Mouse (Mus musculus) embryonic fibroblast, embryonic 13.5 days (primary cell): ENCODE data around the gene Ino80. TPM values are rescaled to one million over a fixed set of nuclear protein-coding genes. Genes with fewer than 3 reads are reported as not detected.

Source experiments
- H3K27ac ChIP-seq: 2 replicates; pipeline ENCODE4 v1.5.1; 2012; ENCODE audit warnings: low read length, control low read depth, inconsistent platforms; ENCODE audit not compliant: insufficient read depth
- H3K4me1 ChIP-seq: 2 replicates; pipeline ENCODE4 v1.6.1; 2011; ENCODE audit warnings: low read length; ENCODE audit not compliant: control insufficient read depth, insufficient read depth
- H3K4me3 ChIP-seq: 2 replicates; pipeline ENCODE4 v1.5.1; 2011; ENCODE audit warnings: mild to moderate bottlenecking, control low read depth, low read length; ENCODE audit not compliant: insufficient read depth
- CTCF ChIP-seq: IDR thresholded peaks from 2 replicates; pipeline ENCODE4 v1.5.1; 2011; ENCODE audit warnings: mild to moderate bottlenecking, control low read depth, low read length, moderate library complexity, borderline replicate concordance; ENCODE audit not compliant: insufficient read depth
- POLR2A ChIP-seq: IDR thresholded peaks from 2 replicates; pipeline ENCODE4 v1.6.1; 2011; ENCODE audit warnings: low read depth, mild to moderate bottlenecking, control low read depth, low read length, moderate library complexity
- polyA plus RNA-seq: library from polyadenylated mRNA; stranded (reverse); fragments of >200 nt; gene quantifications from 2 replicates; pipeline ENCODE4 v1.2.4, GENCODE M21; 2011; ENCODE audit warnings: low read depth; ENCODE audit not compliant: missing spikeins, insufficient read length

Gene Ino80
- polyA plus RNA-seq, 1 experiment, result 24.6 TPM

DNA sequence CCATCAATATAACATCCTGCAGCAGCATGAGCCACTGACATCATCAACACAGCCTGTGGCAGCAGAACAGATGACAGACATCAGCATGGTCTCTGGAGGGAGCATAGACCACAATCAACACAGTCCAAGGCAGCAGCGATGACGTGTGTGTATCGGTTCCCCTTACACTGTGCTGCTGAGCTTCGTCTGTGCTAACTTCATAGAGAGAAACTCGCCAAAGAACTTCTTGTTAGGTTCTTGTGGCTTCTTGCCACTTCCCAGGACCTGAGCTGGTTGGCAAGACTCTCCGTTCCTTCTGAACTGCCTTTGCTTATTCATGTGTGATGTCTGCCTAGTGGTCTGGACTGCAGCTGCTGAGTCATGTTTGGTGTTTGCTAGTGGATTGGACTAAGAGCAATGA, 119.2 kb downstream of the Ino80 start:
- Histone ChIP-seq H3K27ac (no peak overlapping the region), H3K4me3 (no peak overlapping the region), H3K4me1 (no peaks in the 10 kb centered on the region)
- TF ChIP-seq CTCF (no peak), POLR2A (no peak)

GRCm38 (mm10) chr2:119356805-119357204, 120.7 kb downstream of the Ino80 start:
- TF ChIP-seq CTCF, result no peak
- Histone ChIP-seq H3K27ac (no peak overlapping the region), H3K4me1 (peaks cover 4% of the 10 kb centered on the region; the same call in 1 of the 2 replicates), H3K4me3 (no peak overlapping the region)

DNA sequence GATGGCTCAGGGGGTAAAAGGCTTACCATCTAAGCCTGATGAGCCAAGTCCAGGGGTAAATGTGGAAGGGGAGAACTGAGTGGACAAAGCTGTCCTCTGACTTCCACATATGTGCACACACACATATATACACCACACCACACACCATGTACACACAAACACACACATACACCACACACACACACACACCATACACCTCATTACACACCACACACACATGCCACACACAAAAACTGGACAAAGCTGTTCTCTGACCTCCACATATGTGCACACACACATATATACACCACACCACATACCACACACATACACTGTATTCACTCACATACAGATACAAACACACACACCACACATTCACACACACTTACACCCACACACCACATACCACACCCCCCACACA, 121.2 kb downstream of the Ino80 start:
- H3K27ac ChIP-seq, result no peak overlapping the region
- H3K4me1 ChIP-seq, result peaks cover 4% of the 10 kb centered on the region; the same call in 1 of the 2 replicates
- H3K4me3 ChIP-seq, result no peak overlapping the region
- TF ChIP-seq CTCF (no peak), POLR2A (peak; percentile 79)

DNA sequence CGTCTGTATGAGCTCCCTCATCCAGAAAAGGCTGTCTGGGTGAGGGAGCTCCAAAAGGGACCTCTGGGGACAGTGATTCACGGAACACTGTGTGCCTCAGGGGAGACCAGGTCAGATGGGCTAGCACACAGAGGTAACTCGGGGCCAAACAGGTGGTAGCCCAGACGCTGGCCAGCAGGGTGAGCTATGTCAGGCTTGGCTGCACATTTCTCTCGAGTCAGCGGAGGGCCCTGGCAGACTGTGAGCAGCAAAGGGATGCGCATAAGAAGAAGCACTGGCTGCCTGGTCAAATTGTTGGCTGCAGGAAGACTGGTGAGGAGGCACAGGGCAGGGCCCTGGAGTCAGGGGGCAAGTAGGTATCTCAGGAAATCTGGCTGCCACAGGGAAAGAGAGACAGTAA, 121.8 kb downstream of the Ino80 start:
- TF ChIP-seq CTCF (peak; percentile 16; the same call in 1 of the 2 replicates), POLR2A (peak; percentile 55; the same call in 1 of the 2 replicates)
- Histone ChIP-seq H3K4me1 (peaks cover 4% of the 10 kb centered on the region; the same call in 1 of the 2 replicates), H3K27ac (no peak overlapping the region), H3K4me3 (no peak overlapping the region)

- Histone ChIP-seq H3K4me3 (no peak overlapping the region), H3K27ac (no peak overlapping the region), H3K4me1 (peaks cover 4% of the 10 kb centered on the region; the same call in 1 of the 2 replicates)
- TF ChIP-seq CTCF, result no peak
- peak; percentile 65 for TF ChIP-seq POLR2A
These were observed 122.4 kb downstream of the Ino80 start for GRCm38 (mm10) chr2:119355089-119355488.

GRCm38 (mm10) chr2:119353707-119354106, 123.8 kb downstream of the Ino80 start:
- TF ChIP-seq CTCF (no peak), POLR2A (no peak)
- H3K4me1 ChIP-seq, result peaks cover 4% of the 10 kb centered on the region; the same call in 1 of the 2 replicates
- no peak overlapping the region for H3K4me3 ChIP-seq
- no peak overlapping the region for H3K27ac ChIP-seq

GRCm38 (mm10) chr2:119350555-119351486, 126.7 kb downstream of the Ino80 start, which contains the start of gene Chac1:
Gene Chac1, plus strand, starts transcription at chr2:119351229.
- peaks cover 4% of the 10 kb centered on the region for H3K4me1 ChIP-seq
- H3K27ac ChIP-seq, result peak within 1 kb of the TSS; percentile 48
- peak within 1 kb of the TSS; percentile 78 for H3K4me3 ChIP-seq
- peak; percentile 97 for TF ChIP-seq POLR2A
- TF ChIP-seq CTCF, result no peak

DNA sequence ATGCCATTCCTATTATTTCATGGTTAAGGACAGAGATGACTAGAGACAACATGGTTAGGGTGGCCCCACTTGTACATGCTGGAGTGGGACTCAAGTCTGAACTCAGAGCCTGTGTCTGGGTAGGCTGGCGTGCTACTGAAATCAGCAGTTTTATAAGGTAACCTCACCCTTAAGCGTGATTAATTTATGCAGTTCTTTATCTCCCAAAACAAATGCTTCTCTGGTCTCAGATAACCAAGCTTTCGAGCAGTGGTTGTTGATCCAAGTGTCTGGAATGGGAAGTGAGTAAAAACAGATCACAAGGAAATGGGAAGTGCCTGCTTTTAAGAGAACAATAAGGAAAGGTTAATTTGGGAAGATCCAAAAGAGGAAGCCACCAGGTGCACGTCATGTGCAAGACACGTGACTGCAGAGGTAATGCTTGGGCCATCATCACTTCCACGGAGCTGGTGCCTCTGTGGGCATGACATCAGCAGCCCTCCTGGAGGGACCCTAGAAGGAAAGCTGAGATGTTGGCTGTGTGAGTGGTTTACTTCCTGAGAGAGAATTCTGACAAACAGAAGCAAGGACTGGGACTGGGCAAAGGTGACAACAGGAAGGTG, 132.8 kb downstream of the Ino80 start:
- Histone ChIP-seq H3K4me3 (no peak overlapping the region), H3K27ac (no peak overlapping the region), H3K4me1 (no peaks in the 10 kb centered on the region; the same call in 1 of the 2 replicates)
- TF ChIP-seq POLR2A, result no peak
- TF ChIP-seq CTCF, result no peak

DNA sequence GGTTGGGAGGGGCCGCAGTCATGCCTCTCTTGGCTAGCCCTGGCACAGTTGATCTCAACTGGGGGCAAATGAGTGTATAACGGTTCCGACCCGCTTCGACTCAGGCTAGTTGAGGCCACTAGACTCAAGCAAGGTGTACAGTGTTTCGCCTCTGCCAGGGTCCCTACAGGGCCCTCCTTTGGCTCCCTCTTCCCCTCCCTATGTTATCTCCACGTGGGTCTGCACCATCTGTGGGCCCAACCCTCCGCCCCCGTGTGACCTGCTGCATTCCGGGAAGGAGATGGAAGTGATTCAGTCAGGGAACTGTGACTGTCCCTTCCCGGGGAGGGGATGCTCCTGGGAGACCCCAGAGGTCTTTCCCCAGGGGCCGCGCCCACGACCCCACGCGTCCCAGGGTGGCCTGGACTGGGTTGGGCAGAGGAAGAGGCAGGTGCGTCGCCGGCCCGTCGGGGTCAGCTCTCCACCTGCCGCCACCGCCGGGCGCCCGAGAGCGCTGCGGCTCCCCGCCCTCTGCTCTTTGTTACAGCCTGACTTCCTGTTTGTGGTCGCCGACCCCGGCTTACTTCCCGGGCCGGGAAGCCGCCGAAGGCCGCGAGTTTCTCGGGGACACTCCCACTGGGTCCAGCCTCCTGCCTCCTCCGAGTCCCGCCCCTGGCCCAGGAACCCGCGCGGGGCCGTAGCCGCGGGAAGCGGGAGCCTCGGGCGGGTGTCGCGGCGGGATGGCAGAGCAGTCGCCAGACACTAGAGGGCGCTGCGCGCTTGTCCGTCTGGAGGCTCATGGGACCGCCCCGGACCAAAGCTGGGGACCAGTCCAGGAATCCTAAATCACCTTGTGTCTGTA, 139.8 kb downstream of the Ino80 start:
- H3K4me1 ChIP-seq, result no peaks in the 10 kb centered on the region
- TF ChIP-seq POLR2A, result peak; percentile 33; the same call in 1 of the 2 replicates
- TF ChIP-seq CTCF, result peak; percentile 63; the same call in 1 of the 2 replicates
- peak overlapping the region; percentile 31 for H3K4me3 ChIP-seq
- H3K27ac ChIP-seq, result no peak overlapping the region
